Mouse (Mus musculus) large intestine, adult 2 months (tissue): ENCODE results near the gene Olfr141. TPM values are rescaled to one million over a fixed set of nuclear protein-coding genes. Genes with fewer than 3 reads are reported as not detected.

Source experiments
- DNase-seq: peaks from one replicate; pipeline ENCODE4 v3.0.0-alpha.2; 2012; ENCODE audit warnings: low read depth, low spot score
- WGBS: fragments of 180-500 bp; shearing (Covaris S2); methylation state at CpG from one replicate; pipeline ENCODE4 v1.1.7; 2018; 5-methylcytosine and 5-hydroxymethylcytosine counted together
- polyA plus RNA-seq: library from polyadenylated mRNA; depleted of rRNA; stranded (reverse); fragments of >200 nt; gene quantifications from 2 replicates; pipeline ENCODE4 v1.2.3, GENCODE M21; 2012; rRNA removed

The Olfr141 gene
- polyA plus RNA-seq, result not detected in 2 replicates

DNA sequence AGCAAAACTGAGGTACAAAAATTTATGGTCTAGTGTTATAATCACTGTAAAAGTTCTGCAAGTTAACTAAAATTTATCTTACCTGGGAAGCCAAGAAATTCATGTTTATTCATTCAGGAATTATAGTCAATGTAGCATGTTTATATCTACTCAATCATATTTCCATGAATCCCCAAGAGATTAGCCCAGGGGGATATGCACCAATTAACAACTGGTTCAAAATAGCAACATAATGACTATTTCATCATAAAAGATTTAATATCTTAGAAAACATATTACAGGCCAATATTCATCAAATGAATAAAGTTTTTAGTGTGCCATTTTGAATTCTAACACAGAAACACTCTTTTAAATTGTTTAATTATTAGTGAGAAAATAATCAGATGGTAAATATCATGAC, at the start of gene Olfr141:
Olfr141 (minus strand) TSS at position 101 of the 400 bp plus-strand sequence.
- no peak for DNase-seq

DNA sequence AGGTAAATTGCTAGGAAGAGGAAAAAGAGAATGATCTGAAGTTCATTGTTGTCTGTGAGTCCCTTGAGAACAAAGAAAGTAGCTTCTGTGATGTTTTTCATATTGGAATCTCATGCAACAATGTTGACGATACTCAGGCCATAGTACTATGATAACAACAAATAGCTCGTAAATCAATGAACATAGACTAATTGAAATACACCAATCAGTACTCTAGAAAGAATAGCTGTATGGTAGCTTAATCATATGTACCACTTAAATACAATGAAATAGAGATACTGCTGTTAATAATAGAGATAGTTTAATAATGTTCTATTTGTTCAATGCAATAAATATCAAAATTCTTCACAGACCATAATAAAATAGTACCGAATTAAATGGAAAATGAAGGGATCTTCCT, 41.8 kb upstream of the Olfr141 start, which contains the start of gene Olfr1095:
Olfr1095 (minus strand) TSS at position 101 of the 400 bp plus-strand sequence.
- no peak for DNase-seq
- 83% methylated on average over 3 of the region's 3 CpGs for WGBS

DNA sequence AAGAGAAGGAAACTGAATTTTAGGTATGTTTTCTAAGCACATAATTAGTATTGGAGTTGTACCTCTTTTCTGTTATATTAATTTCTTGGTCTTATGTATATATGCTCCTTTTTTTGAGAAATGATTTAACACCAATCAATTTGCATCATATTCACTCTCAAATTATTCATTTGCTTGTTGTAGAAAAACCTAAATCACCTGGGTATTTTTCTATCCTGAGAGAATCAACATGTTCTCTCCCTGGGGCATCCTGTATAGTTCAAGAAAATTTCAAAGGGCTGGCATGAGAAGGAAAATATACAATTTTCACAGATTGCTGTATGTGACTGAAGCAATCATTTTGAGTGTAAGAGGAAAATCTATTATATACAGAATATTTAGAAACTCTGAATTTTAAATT, 14.5 kb upstream of the Olfr141 start, which contains the start of gene Olfr1094:
Olfr1094 (plus strand) TSS at position 301 of the 400 bp plus-strand sequence.
- no peak for DNase-seq

DNA sequence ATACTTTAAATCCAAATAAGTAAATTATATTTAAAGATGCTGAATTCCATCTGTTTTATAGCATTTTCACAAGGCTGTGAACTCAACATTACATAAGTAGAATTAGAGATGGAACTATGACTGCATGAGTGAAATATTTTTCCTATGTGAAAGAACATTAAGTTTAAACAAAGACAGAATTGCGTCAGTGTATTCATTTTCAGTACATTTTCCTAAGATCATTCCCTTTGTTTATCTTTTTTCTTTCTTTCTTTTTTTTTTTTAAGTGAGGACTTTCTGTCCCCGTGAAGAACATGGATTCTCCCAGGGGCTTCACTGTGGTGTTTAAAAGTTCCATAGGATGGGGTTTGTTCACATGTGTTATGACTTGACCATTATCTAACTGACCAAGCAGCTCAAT, 27.6 kb downstream of the Olfr141 start, which contains the start of gene Olfr1093:
Olfr1093 (plus strand) TSS at position 301 of the 400 bp plus-strand sequence.
- 59% methylated on average over 2 of the region's 2 CpGs for WGBS
- no peak for DNase-seq

DNA sequence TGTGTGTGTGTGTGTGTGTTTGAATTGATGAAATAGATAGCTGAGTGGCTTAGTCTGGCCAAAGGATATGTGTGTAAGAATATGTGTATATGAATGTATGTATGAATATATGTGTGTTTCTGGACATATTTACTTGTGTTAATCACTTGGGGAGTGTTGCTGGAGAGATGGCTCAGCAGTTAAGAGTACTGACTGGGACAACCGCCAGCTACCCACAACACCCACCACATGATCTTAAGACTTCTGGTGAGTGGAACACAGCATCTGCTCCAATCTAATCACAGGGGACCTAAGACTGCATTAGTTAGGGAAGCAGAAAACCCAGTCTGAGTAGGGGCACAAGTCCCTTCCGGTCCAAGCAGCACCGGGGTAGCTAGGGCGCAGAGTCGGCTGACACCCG, 48.8 kb downstream of the Olfr141 start:
- WGBS, result 96% methylated on average over 6 of the region's 6 CpGs

DNA sequence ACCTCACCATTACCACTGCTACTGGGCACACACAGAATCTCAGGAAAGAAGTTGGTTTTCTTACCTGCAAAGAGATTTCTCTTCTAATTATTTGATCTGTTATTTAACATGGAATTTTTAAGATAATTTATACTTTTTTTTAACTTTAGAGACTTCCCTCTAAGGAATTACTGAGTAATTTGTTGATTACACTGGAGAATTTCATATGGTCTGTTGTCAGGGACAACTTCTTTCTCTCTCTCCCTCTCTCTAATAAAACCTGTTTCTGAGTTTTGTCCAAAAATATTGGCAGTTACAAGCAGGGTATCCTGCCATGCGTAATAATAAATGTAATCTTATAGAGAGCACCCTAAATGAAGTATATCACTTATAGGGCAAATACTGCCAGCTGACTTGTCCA, 50.9 kb downstream of the Olfr141 start, which contains the start of gene Olfr1090:
Olfr1090 (minus strand) TSS at position 101 of the 400 bp plus-strand sequence.
- WGBS, result 89% methylated on average over 1 of the region's 1 CpGs
- no peak for DNase-seq

More for the DNA sequence above, 48.8 kb downstream of the Olfr141 start:
- no peak for DNase-seq

Other genes starting within 250 kb of the Olfr141 start
- gene Olfr1082, start 211.1 kb downstream of the Olfr141 start, polyA plus RNA-seq, result not detected in 2 replicates
- gene Olfr1084, start 170.3 kb downstream of the Olfr141 start, polyA plus RNA-seq, result not detected in 2 replicates
- not detected in 2 replicates for gene Olfr1085, start 148.0 kb downstream of the Olfr141 start, polyA plus RNA-seq
- gene Olfr1086, start 129.9 kb downstream of the Olfr141 start, polyA plus RNA-seq, result not detected in 2 replicates
- not detected in 2 replicates for gene Olfr1087, start 111.6 kb downstream of the Olfr141 start, polyA plus RNA-seq
- not detected in 2 replicates for gene Olfr1089, start 76.3 kb downstream of the Olfr141 start, polyA plus RNA-seq
- not detected in 2 replicates for gene Olfr1090, start 51.0 kb downstream of the Olfr141 start, polyA plus RNA-seq
- gene Olfr1093, start 27.5 kb downstream of the Olfr141 start, polyA plus RNA-seq, result not detected in 2 replicates
- not detected in 2 replicates for gene Olfr1094, start 14.6 kb upstream of the Olfr141 start, polyA plus RNA-seq
- not detected in 2 replicates for gene Olfr1095, start 41.7 kb upstream of the Olfr141 start, polyA plus RNA-seq
- not detected in 2 replicates for gene Gm13723, start 64.8 kb upstream of the Olfr141 start, polyA plus RNA-seq
- gene Olfr1097, start 82.2 kb upstream of the Olfr141 start, polyA plus RNA-seq, result not detected in 2 replicates
- gene Olfr1098, start 114.5 kb upstream of the Olfr141 start, polyA plus RNA-seq, result not detected in 2 replicates
- gene Olfr1099, start 150.7 kb upstream of the Olfr141 start, polyA plus RNA-seq, result not detected in 2 replicates
- not detected in 2 replicates for gene Olfr1100, start 169.9 kb upstream of the Olfr141 start, polyA plus RNA-seq
- gene Olfr1101, start 181.2 kb upstream of the Olfr141 start, polyA plus RNA-seq, result not detected in 2 replicates
- gene Olfr1102, start 188.4 kb upstream of the Olfr141 start, polyA plus RNA-seq, result not detected in 2 replicates
- not detected in 2 replicates for gene Olfr1104, start 217.1 kb upstream of the Olfr141 start, polyA plus RNA-seq
- not detected in 2 replicates for gene Olfr1105, start 226.5 kb upstream of the Olfr141 start, polyA plus RNA-seq
- not detected in 2 replicates for gene Olfr1106, start 242.3 kb upstream of the Olfr141 start, polyA plus RNA-seq